Mouse (Mus musculus) limb, embryonic 14.5 days (tissue): ENCODE measurements around the gene BC004004. TPM values are rescaled to one million over a fixed set of nuclear protein-coding genes. Genes with fewer than 3 reads are reported as not detected.
A peak's percentile ranks its signal among the peaks of the same experiment; 100 is the strongest.
"Not testable (repeated sequence)": the region's sequence is repeated elsewhere in the genome, so short reads cannot be mapped to it uniquely, and the experiment has no call there.

ENCODE experiments used
- ATAC-seq: fragments of 200-750 bp; cut with Nextera tagmentation; 2 replicates; pipeline ENCODE4 v1.8.0; 2017; ENCODE audit warnings: low read depth, moderate number of reproducible peaks, moderate TSS enrichment; ENCODE audit not compliant: low FRiP score
- DNase-seq: peaks from one replicate; pipeline ENCODE4 v3.0.0-alpha.2; 2015; ENCODE audit warnings: low spot score
- H3K27ac ChIP-seq: fragments of 300-500 bp; sonication (generic); replicated peaks from 2 replicates; pipeline ENCODE4 v1.5.1; 2014; ENCODE audit warnings: low read depth, mild to moderate bottlenecking, low read length, moderate library complexity, mixed read lengths
- H3K27me3 ChIP-seq: fragments of 300-500 bp; sonication (generic); 2 replicates; pipeline ENCODE4 v1.6.1; 2014; ENCODE audit warnings: low read length, mixed read lengths; ENCODE audit not compliant: control insufficient read depth, insufficient read depth
- H3K36me3 ChIP-seq: fragments of 300-500 bp; sonication (generic); 2 replicates; pipeline ENCODE4 v1.6.1; 2014; ENCODE audit warnings: mild to moderate bottlenecking, low read length, moderate library complexity, mixed read lengths; ENCODE audit not compliant: control insufficient read depth, insufficient read depth
- H3K4me1 ChIP-seq: fragments of 300-500 bp; sonication (generic); 2 replicates; pipeline ENCODE4 v1.6.1; 2014; ENCODE audit warnings: antibody characterized with exemption, low read length, mixed read lengths; ENCODE audit not compliant: control insufficient read depth, insufficient read depth
- H3K4me2 ChIP-seq: fragments of 300-500 bp; sonication (generic); replicated peaks from 2 replicates; pipeline ENCODE4 v1.6.1; 2014; ENCODE audit warnings: low read depth, mild to moderate bottlenecking, low read length, moderate library complexity; ENCODE audit not compliant: severe bottlenecking
- H3K4me3 ChIP-seq: fragments of 300-500 bp; sonication (generic); replicated peaks from 2 replicates; pipeline ENCODE4 v1.5.1; 2014; ENCODE audit warnings: low read length
- H3K9ac ChIP-seq: fragments of 300-500 bp; sonication (generic); 2 replicates; pipeline ENCODE4 v1.6.1; 2014; ENCODE audit warnings: mild to moderate bottlenecking, low read depth, low read length, moderate library complexity; ENCODE audit not compliant: severe bottlenecking
- H3K9me3 ChIP-seq: fragments of 300-500 bp; sonication (generic); 2 replicates; pipeline ENCODE4 v1.6.1; 2016; ENCODE audit warnings: low read length; ENCODE audit not compliant: control insufficient read depth
- POLR2A ChIP-seq: fragments of 200-500 bp; IDR thresholded peaks from 2 replicates; pipeline ENCODE4 v1.8.0; 2012; ENCODE audit warnings: inconsistent platforms, mild to moderate bottlenecking, moderate library complexity, borderline replicate concordance; ENCODE audit not compliant: insufficient read depth, insufficient read length; ENCODE audit errors: extremely low read depth
- WGBS: fragments of 180-500 bp; shearing (Covaris S2); extraction: QIAGEN DNeasy Blood & Tissue Kit; methylation state at CpG from one replicate; pipeline ENCODE4 v1.1.7; 2014; 5-methylcytosine and 5-hydroxymethylcytosine counted together
- polyA plus RNA-seq, 2 experiments: library from polyadenylated mRNA; depleted of rRNA in 1 of 2; stranded (reverse) in 1 of 2; unstranded in 1 of 2; fragments of >200 nt; fragmentation: Nextera tagmentation in 1 of 2; extraction: Ambion mirVana in 1 of 2; gene quantifications; 2 replicates each; pipeline versions ENCODE4 v1.2.1 to v1.2.3; 2012 to 2014

Gene BC004004
- polyA plus RNA-seq, 2 experiments: 58.7 to 85.3 TPM

GRCm38 (mm10) chr17:29263417-29263816, 5.2 kb upstream of the BC004004 start:
- TF ChIP-seq POLR2A: no peak
- Histone ChIP-seq H3K4me3 (peak overlapping the region; percentile 73), H3K27ac (peak overlapping the region; percentile 96), H3K9me3 (no peaks in the 10 kb centered on the region), H3K9ac (peak overlapping the region; percentile 82), H3K4me1 (peaks cover 13% of the 10 kb centered on the region), H3K27me3 (no peaks in the 10 kb centered on the region), H3K4me2 (peak overlapping the region; percentile 54), H3K36me3 (peaks cover 25% of the 10 kb centered on the region)
- under 1% methylated on average over 14 of the region's 14 CpGs for WGBS
- DNase-seq: no peak
- no peak for ATAC-seq

- ATAC-seq (peak; percentile 79), DNase-seq (peak; percentile 91)
- Histone ChIP-seq H3K4me2 (peak within 1 kb of the TSS; percentile 54), H3K4me1 (peaks cover 13% of the 10 kb centered on the region), H3K36me3 (peaks cover 21% of the 10 kb centered on the region), H3K9ac (peak within 1 kb of the TSS; percentile 82), H3K9me3 (no peaks in the 10 kb centered on the region), H3K27ac (peak within 1 kb of the TSS; percentile 96), H3K27me3 (no peaks in the 10 kb centered on the region), H3K4me3 (peak within 1 kb of the TSS; percentile 73)
- WGBS: 6% methylated on average over 38 of the region's 38 CpGs
- TF ChIP-seq POLR2A: peak; percentile 52; the same call in 1 of the 2 replicates
Observed at GRCm38 (mm10) chr17:29263840-29264633, 4.6 kb upstream of the BC004004 start, which contains the start of gene Ppil1. Gene Ppil1 (minus strand): TSS chr17:29264186.

GRCm38 (mm10) chr17:29264760-29265159, 3.8 kb upstream of the BC004004 start:
- Histone ChIP-seq H3K4me3 (peak overlapping the region; percentile 73), H3K27me3 (no peaks in the 10 kb centered on the region), H3K9me3 (no peaks in the 10 kb centered on the region), H3K9ac (no peak overlapping the region; the same call in 1 of the 2 replicates), H3K27ac (peak overlapping the region; percentile 96), H3K4me2 (peak overlapping the region; percentile 54), H3K36me3 (peaks cover 19% of the 10 kb centered on the region), H3K4me1 (peaks cover 17% of the 10 kb centered on the region)
- TF ChIP-seq POLR2A: no peak
- ATAC-seq (no peak), DNase-seq (no peak)
- WGBS: 77% methylated on average over 5 of the region's 5 CpGs

- H3K27ac ChIP-seq: not testable (repeated sequence)
Observed at GRCm38 (mm10) chr17:29267040-29267439, 1.5 kb upstream of the BC004004 start.

GRCm38 (mm10) chr17:29267931-29268681, 482 bp upstream of the BC004004 start:
- no peak for TF ChIP-seq POLR2A
- Histone ChIP-seq H3K9me3 (no peaks in the 10 kb centered on the region), H3K27me3 (no peaks in the 10 kb centered on the region), H3K4me2 (peak overlapping the region; percentile 71), H3K36me3 (no peaks in the 10 kb centered on the region), H3K4me1 (peaks cover 16% of the 10 kb centered on the region), H3K4me3 (peak overlapping the region; percentile 88), H3K27ac (peak overlapping the region; percentile 91; the same call in 1 of the 2 replicates), H3K9ac (peak overlapping the region; percentile 95)
- 61% methylated on average over 6 of the region's 6 CpGs for WGBS
- peak; percentile 4; the same call in 1 of the 2 replicates for ATAC-seq
- no peak for DNase-seq

More at GRCm38 (mm10) chr17:29267040-29267439, 1.5 kb upstream of the BC004004 start:
- not testable (repeated sequence) for H3K4me3 ChIP-seq, H3K27me3 ChIP-seq, H3K9me3 ChIP-seq, H3K9ac ChIP-seq, H3K4me2 ChIP-seq, DNase-seq, ATAC-seq, H3K36me3 ChIP-seq
- WGBS: 92% methylated on average over 2 of the region's 2 CpGs
- H3K4me1 ChIP-seq: peaks cover 19% of the 10 kb centered on the region
